Mouse (Mus musculus) splenic B cell, adult 2 months (primary cell): ENCODE results near the gene Guk1.
"Not testable (repeated sequence)": the region's sequence is repeated elsewhere in the genome, so short reads cannot be mapped to it uniquely, and the experiment has no call there.

Experiments
- DNase-seq: peaks from one replicate; pipeline ENCODE4 v3.0.0-alpha.2; 2011; ENCODE audit warnings: low read depth, low spot score
- H3K27me3 ChIP-seq: 2 replicates; pipeline ENCODE4 v1.6.1; 2012; ENCODE audit warnings: mild to moderate bottlenecking, low read length, moderate library complexity, mixed read lengths; ENCODE audit not compliant: control insufficient read depth, poor library complexity, insufficient read depth, severe bottlenecking
- H3K36me3 ChIP-seq: 2 replicates; pipeline ENCODE4 v1.6.1; 2012; ENCODE audit warnings: mild to moderate bottlenecking, low read length, moderate library complexity, mixed read lengths; ENCODE audit not compliant: control insufficient read depth, poor library complexity, insufficient read depth, severe bottlenecking

Guk1 gene

DNA sequence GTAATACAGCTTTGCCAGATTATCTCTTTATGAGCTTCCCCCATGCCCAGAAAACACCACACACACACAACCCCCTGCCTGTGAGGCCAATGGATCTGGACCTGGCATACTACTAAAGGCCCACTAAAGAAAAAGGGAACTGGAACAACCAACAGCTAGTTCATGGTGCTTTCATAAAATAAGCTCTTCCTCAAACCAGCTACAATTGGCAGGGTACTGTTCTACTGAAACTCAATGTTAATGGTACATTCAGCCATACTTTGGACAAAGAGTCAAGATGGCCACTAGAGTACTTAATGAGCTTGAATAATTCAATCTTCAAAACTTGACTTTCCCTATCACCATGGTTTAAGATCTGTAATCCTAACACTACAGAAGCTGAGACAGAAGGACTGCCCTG lies 29.6 kb upstream of the Guk1 start:
- Histone ChIP-seq H3K36me3 (no peaks in the 10 kb centered on the region), H3K27me3 (no peaks in the 10 kb centered on the region)
- DNase-seq = peak; percentile 62

DNA sequence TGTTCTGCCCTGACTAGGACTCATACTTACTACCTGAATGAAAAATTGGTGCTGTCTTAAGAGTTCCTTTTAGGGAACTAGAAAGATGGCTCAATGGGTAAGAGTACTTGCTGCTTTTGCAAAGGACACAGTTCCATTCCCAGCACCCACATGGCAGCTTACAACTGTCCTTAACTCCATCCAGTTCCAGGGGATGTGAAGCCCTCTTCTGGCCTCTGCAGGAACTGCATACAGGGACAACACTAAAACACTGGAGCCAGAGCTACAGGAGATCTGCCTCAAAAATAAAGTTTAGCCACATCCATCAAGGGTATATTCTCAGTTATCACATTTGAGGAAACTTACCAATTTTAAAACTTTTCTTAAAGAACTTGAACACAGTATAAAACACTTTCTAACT lies 27.1 kb upstream of the Guk1 start:
- Histone ChIP-seq H3K36me3 (no peaks in the 10 kb centered on the region), H3K27me3 (no peaks in the 10 kb centered on the region)
- DNase-seq = peak; percentile 70

- Histone ChIP-seq H3K36me3 (peaks cover 1% of the 10 kb centered on the region; the same call in 1 of the 2 replicates), H3K27me3 (no peaks in the 10 kb centered on the region)
- no peak for DNase-seq
These were observed 26.5 kb upstream of the Guk1 start for GRCm38 (mm10) chr11:59218389-59218998.

- H3K27me3 ChIP-seq = no peaks in the 10 kb centered on the region
- no peak for DNase-seq
- peaks cover 4% of the 10 kb centered on the region; the same call in 1 of the 2 replicates for H3K36me3 ChIP-seq
These were observed 24.9 kb upstream of the Guk1 start for GRCm38 (mm10) chr11:59216955-59217354.

DNA sequence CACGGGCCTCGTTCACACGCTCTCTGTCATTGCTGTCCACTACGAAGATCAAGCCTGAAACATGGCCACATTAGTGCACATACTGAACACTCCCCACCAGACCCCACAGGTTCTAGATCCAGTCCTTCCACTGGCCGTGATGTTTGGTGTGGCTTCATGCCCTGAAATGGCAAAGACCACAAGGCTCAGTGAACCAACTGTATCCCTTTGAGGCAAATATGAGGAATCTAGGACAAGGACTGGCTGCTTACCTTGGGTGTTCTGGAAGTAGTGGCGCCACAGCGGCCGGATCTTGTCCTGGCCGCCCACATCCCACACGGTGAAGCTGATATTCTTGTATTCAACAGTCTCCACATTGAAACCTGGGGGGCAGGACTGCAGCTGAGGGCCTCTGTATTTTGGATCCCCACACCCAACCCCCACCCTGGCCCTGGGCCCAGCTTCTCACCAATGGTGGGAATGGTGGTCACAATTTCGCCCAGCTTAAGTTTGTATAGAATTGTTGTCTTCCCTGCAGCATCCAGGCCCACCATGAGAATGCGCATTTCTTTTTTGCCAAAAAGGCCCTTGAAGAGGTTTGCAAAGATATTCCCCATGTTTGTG lies 21.0 kb upstream of the Guk1 start:
- Histone ChIP-seq H3K27me3 (no peaks in the 10 kb centered on the region), H3K36me3 (peaks cover 15% of the 10 kb centered on the region)
- DNase-seq = no peak

DNA sequence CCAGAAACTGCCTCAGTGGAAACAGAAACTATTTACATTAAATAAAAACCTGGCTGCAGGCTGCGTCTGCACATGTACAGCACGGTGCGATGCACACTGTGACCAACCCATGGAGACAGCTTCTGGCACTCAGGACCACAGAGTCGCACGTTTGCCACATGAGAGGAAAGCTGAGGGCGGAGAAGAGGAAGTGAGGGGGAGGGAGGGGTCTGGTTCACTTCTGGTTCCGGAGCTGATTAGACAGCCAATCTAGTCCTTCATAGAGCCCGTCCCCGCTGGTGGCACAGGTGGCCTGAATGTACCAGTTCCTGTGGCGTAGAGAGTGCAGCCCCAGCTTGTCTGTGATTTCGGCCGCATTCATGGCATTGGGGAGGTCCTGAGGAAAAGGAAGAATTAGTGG lies 20.3 kb upstream of the Guk1 start:
- H3K36me3 ChIP-seq = peaks cover 15% of the 10 kb centered on the region
- H3K27me3 ChIP-seq = not testable (repeated sequence)
- DNase-seq = peak; percentile 79

GRCm38 (mm10) chr11:59211561-59211960 lies 19.5 kb upstream of the Guk1 start:
- not testable (repeated sequence) for H3K27me3 ChIP-seq, DNase-seq
- H3K36me3 ChIP-seq = peaks cover 15% of the 10 kb centered on the region

- H3K36me3 ChIP-seq = peaks cover 15% of the 10 kb centered on the region
These were observed 18.0 kb upstream of the Guk1 start for GRCm38 (mm10) chr11:59210020-59210419.

DNA sequence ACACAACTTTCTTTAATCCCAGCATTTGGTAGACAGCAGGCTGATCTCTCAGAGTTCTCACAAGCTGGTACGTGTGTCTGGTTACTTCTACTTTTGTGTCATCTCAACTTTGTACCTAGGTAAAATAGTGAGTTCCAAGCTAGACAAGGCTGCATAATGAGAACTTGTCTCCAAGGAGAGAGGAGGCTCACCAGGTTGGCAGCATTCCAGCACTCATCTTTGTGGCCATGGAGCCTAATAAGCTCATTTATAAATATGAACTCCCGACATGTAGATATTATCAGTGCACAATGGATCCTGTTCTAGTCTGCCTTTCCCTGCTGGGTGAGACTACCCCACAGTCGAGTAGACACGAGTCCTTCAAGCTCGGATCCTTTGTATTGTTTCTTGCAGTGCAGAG lies 17.6 kb upstream of the Guk1 start:
- H3K27me3 ChIP-seq = no peaks in the 10 kb centered on the region
- no peak for DNase-seq
- peaks cover 15% of the 10 kb centered on the region for H3K36me3 ChIP-seq

More at GRCm38 (mm10) chr11:59210020-59210419, 18.0 kb upstream of the Guk1 start:
- no peak for DNase-seq
- no peaks in the 10 kb centered on the region for H3K27me3 ChIP-seq

- DNase-seq = peak; percentile 68
- H3K27me3 ChIP-seq = no peaks in the 10 kb centered on the region
- peaks cover 15% of the 10 kb centered on the region for H3K36me3 ChIP-seq
These were observed 17.0 kb upstream of the Guk1 start for GRCm38 (mm10) chr11:59209003-59209441.

DNA sequence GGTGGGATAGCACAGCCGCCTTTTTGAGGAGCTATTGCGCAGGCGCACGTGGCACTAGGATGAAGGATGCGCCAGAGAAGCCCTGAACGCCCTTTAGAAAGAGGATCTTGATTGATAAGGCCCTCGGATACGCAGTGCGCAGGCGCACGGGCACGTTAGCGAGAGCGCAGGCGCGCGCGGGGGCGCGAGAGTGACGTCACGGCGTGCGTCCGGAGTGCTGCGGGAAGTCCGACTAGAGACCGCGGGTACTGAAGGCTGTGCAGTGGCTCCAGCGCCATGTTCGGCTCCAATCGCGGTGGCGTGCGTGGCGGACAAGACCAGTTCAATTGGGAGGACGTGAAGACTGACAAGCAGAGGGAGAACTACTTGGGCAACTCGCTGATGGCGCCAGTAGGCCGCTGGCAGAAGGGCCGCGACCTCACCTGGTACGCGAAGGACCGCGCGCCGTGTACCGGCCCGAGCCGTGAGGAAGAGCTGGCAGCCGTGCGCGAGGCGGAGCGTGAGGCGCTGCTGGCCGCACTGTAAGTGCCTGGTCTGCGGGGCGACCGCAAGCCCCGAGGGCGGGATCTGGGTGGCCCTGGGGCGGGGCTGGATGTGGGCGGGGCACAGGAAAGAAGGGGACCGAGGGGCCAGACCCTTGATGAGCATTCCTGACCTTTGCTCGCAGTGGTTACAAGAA lies 16.3 kb upstream of the Guk1 start, which contains the start of gene 2310033P09Rik:
2310033P09Rik (plus strand) TSS at position 169 of the 679 bp plus-strand sequence.
- Histone ChIP-seq H3K27me3 (no peaks in the 10 kb centered on the region), H3K36me3 (peaks cover 12% of the 10 kb centered on the region)
- peak; percentile 99 for DNase-seq

DNA sequence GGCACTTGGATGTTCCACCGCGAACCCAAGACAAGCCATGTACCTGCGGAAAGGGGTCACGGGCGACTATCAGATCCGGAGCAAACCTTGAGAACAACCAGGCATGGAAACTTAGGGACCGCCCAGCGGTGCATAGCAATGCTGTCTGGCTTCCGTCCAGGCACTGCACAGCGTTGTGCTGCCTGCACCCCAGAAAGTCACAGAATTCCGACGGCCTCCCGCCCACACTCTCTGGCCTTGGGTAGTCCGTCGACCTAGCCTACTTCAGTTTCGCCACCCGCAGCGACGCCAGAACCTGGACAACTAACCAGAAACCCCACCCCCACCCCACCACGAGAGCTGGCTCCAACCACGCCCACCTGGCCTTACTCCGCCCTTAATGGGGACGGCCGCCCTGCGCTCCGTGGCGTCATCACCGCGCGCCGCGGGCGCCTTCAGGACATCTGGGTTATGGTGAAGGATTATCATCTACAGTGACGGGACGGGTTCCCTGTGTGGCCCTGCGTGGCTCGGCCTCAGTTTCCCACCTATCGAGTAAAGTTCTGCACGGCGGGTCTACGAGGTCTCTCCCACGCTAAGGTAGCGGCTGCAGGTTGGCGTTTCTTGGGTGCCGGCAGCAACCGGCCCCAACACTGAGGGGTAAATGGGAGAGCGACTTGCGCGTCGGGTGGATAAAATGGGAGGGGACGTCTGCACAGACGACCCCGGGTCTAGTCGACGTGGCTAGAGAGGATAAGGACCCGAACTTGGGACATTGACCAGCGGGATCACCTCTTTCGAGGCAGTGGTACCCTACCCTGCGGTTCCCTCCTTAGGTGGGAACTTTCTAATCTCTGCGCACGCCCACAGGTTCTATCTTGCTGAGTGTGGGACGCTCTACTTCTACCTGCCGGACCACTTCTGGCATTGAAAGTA lies 10.3 kb upstream of the Guk1 start, which contains the start of gene Mrpl55:
Mrpl55 (plus strand) TSS at position 406 of the 915 bp plus-strand sequence.
- DNase-seq = peak; percentile 95
- Histone ChIP-seq H3K27me3 (no peaks in the 10 kb centered on the region), H3K36me3 (no peaks in the 10 kb centered on the region)

- no peak for DNase-seq
- H3K27me3 ChIP-seq = no peaks in the 10 kb centered on the region
- H3K36me3 ChIP-seq = no peaks in the 10 kb centered on the region
These were observed 9.4 kb upstream of the Guk1 start for GRCm38 (mm10) chr11:59201216-59202002.

DNA sequence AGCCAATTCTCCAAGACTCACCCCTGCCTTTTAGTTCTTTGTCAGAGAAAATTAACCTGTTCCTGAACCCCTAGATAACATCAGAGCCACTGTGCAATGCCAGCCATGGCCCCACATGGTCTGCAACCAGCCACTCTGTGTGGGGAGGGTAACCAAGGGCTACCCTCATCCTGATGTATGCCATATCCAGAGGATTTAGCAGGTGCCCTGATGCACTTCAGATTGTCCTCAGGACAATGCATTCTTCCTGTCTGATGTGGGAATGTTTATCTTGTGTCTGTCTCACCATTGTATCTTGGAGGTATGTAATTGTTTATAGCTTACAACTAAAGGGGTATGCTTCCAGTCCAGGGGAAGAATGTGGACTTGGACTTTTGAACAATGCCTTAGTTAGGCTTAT lies 4.2 kb upstream of the Guk1 start:
- Histone ChIP-seq H3K36me3 (no peaks in the 10 kb centered on the region), H3K27me3 (no peaks in the 10 kb centered on the region)
- DNase-seq = no peak
